Mouse (Mus musculus) frontal cortex, adult 2 months (tissue): Measurements from ENCODE around the gene Clasp1. TPM values are rescaled to one million over a fixed set of nuclear protein-coding genes. Genes with fewer than 3 reads are reported as not detected.

Experiments used
- DNase-seq, 2 experiments: peaks; one replicate each; pipeline ENCODE4 v3.0.0; 2022; ENCODE audit warnings: low spot score in 1 of 2; ENCODE audit errors: extremely low spot score in 1 of 2
- polyA plus RNA-seq: library from polyadenylated mRNA; depleted of rRNA; stranded (reverse); fragments of >200 nt; gene quantifications from 2 replicates; pipeline ENCODE4 v1.2.3, GENCODE M21; 2012; rRNA removed

Gene Clasp1
- polyA plus RNA-seq, 1 experiment: 68.8 TPM

GRCm38 (mm10) chr1:118643138-118643979 lies 254.5 kb downstream of the Clasp1 start:
- no peak for DNase-seq

- DNase-seq: no peak
Observed at GRCm38 (mm10) chr1:118645701-118646100, 256.8 kb downstream of the Clasp1 start.

- DNase-seq: no peak
Observed at GRCm38 (mm10) chr1:118648015-118648414, 259.2 kb downstream of the Clasp1 start.

GRCm38 (mm10) chr1:118649933-118650770 lies 261.3 kb downstream of the Clasp1 start:
- no peak for DNase-seq

GRCm38 (mm10) chr1:118650771-118651080 lies 261.9 kb downstream of the Clasp1 start:
- no peak for DNase-seq

GRCm38 (mm10) chr1:118658716-118659115 lies 269.9 kb downstream of the Clasp1 start:
- DNase-seq: no peak

GRCm38 (mm10) chr1:118660880-118661465 lies 272.1 kb downstream of the Clasp1 start:
- no peak for DNase-seq

Other genes with a start within 250 kb of the Clasp1 start
- not detected in 2 replicates for gene Gm29106, start 212.5 kb upstream of the Clasp1 start, polyA plus RNA-seq
- gene Tsn, start 77.3 kb upstream of the Clasp1 start, polyA plus RNA-seq: 78.2 and 85.2 TPM in 2 replicates
- gene Nifk, start 67.2 kb upstream of the Clasp1 start, polyA plus RNA-seq: 24.3 and 24.8 TPM in 2 replicates
- gene Tfcp2l1, start 238.9 kb downstream of the Clasp1 start, polyA plus RNA-seq: 2.8 and 2.9 TPM in 2 replicates